Mouse (Mus musculus): ENCODE measurements around the gene Tuba8. TPM values are rescaled to one million over a fixed set of nuclear protein-coding genes. Genes with fewer than 3 reads are reported as not detected.

Gene Tuba8
- polyA plus RNA-seq, 1 experiment from 2014 or later, result 0.35 TPM

DNA sequence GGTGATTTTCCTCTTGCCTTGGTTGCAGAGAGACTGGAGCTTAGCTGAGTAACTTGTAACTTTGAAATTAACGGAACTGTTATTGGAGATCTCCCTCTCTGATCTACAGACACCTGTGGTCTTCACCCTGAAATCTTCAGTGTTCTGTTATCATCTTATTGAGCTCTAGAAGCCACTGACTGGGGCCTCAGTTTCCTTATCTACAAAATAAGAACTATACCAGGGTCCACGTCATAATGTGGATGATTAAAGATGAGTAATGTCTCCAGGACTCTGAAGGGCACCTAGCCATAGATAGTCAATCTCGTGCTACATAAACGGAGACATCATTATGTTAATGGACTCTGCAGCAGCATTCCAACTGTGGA, 33.8 kb upstream of the Tuba8 start:
- H3K4me2 ChIP-seq (ENCODE audit: low read depth, low read length, severe bottlenecking), result no peak overlapping the region
- no peaks in the 10 kb centered on the region for H3K27me3 ChIP-seq (ENCODE audit: control insufficient read depth, insufficient read depth, low read length)
- 79% methylated on average over 4 of the region's 4 CpGs for WGBS
- H3K4me3 ChIP-seq (ENCODE audit: low read depth, low read length), result no peak overlapping the region
- no peak for DNase-seq (ENCODE audit: low spot score)
- no peaks in the 10 kb centered on the region for H3K36me3 ChIP-seq (ENCODE audit: control insufficient read depth, insufficient read depth, low read length)
- no peak overlapping the region for H3K9ac ChIP-seq (ENCODE audit: low read length)
- H3K27ac ChIP-seq (ENCODE audit: low read depth, low read length), result no peak overlapping the region
- H3K9me3 ChIP-seq (ENCODE audit: control insufficient read depth, low read length), result no peaks in the 10 kb centered on the region
- ATAC-seq (replicated peaks; ENCODE audit: low FRiP score), result no peak
- no peaks in the 10 kb centered on the region for H3K4me1 ChIP-seq (replicated peaks; ENCODE audit: control insufficient read depth, insufficient read depth, low read length)

DNA sequence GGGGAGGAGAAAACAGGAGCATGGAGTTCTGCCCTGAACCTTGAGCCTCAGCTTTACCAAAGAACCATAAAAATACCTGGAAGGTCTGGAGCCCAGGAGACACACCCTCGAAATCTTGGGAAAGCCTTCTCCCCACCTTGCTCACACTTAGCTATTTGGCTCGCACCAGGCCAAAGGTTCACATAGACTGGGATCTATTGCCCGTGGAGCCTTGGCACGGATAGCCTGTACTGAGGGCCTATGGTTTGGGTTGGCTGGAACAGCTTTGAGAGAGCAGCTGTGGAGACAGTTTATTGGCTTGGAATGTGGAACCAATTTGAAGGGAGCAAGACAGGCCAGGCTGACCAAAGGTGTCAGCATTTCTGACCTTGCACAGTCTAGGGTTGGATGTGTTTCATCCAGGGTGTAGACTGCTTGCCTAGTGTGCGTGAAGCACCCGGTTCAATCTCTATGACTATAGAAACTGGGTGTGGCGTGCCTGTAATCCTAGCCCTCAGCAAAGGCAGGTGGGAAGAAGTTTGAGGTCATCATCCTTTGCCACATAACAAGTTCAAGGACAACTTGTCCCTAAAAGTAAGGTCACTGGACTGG, 33.3 kb upstream of the Tuba8 start:
- WGBS, result 86% methylated on average over 7 of the region's 7 CpGs
- DNase-seq (ENCODE audit: low spot score) (no peak), ATAC-seq (replicated peaks; ENCODE audit: low FRiP score) (no peak)
- Histone ChIP-seq H3K9me3 (ENCODE audit: control insufficient read depth, low read length) (no peaks in the 10 kb centered on the region), H3K27me3 (ENCODE audit: control insufficient read depth, insufficient read depth, low read length) (no peaks in the 10 kb centered on the region), H3K4me2 (ENCODE audit: low read depth, low read length, severe bottlenecking) (no peak overlapping the region), H3K36me3 (ENCODE audit: control insufficient read depth, insufficient read depth, low read length) (no peaks in the 10 kb centered on the region), H3K9ac (ENCODE audit: low read length) (no peak overlapping the region), H3K4me1 (replicated peaks; ENCODE audit: control insufficient read depth, insufficient read depth, low read length) (no peaks in the 10 kb centered on the region), H3K27ac (ENCODE audit: low read depth, low read length) (no peak overlapping the region), H3K4me3 (ENCODE audit: low read depth, low read length) (no peak overlapping the region)

DNA sequence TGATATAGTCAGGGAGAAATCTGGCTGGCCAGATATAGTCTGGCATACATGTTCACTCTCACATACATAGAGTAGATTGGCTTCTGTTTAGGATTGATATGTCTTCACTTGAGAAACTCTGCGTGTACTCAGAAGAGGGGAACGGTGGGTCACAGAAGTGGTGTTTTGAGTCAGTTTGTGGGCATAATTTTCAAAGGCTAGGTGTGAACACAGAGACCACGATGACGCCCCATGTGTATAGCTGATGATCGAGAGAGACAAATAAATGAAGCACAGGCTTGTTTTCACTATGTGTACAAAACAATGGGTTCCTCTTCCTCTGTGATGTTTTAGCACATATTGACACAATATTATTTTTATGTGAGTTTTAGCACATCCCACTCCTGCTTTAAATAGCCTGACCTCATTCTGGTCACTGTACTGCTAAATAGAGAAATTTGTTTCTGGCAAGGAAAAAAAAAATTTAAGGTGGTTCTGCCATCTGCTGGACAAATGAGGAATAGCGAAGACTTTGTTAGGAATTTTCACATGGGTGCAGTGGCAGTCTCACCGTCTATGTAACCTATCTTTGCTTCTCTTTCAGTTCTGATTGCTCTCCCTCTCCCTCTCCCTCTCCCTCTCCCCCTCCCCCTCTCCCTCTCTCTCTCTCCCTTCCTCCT, 31.7 kb upstream of the Tuba8 start:
- no peaks in the 10 kb centered on the region for H3K9me3 ChIP-seq (ENCODE audit: control insufficient read depth, low read length)
- no peaks in the 10 kb centered on the region for H3K36me3 ChIP-seq (ENCODE audit: control insufficient read depth, insufficient read depth, low read length)
- no peak overlapping the region for H3K27ac ChIP-seq (ENCODE audit: low read depth, low read length)
- H3K4me1 ChIP-seq (replicated peaks; ENCODE audit: control insufficient read depth, insufficient read depth, low read length), result no peaks in the 10 kb centered on the region
- no peak overlapping the region for H3K4me3 ChIP-seq (ENCODE audit: low read depth, low read length)
- DNase-seq (ENCODE audit: low spot score) (peak; percentile 62), ATAC-seq (replicated peaks; ENCODE audit: low FRiP score) (no peak)
- no peak overlapping the region for H3K4me2 ChIP-seq (ENCODE audit: low read depth, low read length, severe bottlenecking)
- WGBS, result 60% methylated on average over 7 of the region's 7 CpGs
- no peak overlapping the region for H3K9ac ChIP-seq (ENCODE audit: low read length)
- no peaks in the 10 kb centered on the region for H3K27me3 ChIP-seq (ENCODE audit: control insufficient read depth, insufficient read depth, low read length)

DNA sequence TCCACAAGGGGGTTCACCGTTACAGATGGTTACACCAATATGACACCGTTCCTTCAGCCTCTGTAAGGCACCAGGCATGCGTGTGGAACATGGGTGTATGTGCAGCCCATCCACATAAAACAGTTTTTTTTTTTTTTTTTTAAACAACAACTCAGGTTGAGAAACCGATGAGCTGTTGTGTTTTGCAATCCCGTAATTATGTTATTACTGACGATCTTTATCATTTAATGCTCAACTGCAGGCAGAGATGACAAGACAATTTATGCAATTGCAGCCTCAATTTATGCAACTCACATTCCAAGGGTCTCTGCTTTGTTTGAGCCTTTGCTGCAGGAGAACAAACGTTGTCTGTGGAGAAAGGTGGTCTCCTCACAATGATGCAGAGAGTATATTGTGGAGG, 30.6 kb upstream of the Tuba8 start:
- no peaks in the 10 kb centered on the region for H3K36me3 ChIP-seq (ENCODE audit: control insufficient read depth, insufficient read depth, low read length)
- no peak overlapping the region for H3K4me3 ChIP-seq (ENCODE audit: low read depth, low read length)
- H3K27ac ChIP-seq (ENCODE audit: low read depth, low read length), result no peak overlapping the region
- WGBS, result 80% methylated on average over 7 of the region's 7 CpGs
- no peak overlapping the region for H3K4me2 ChIP-seq (ENCODE audit: low read depth, low read length, severe bottlenecking)
- no peak overlapping the region for H3K9ac ChIP-seq (ENCODE audit: low read length)
- peaks cover 5% of the 10 kb centered on the region; the same call in 1 of the 2 replicates for H3K4me1 ChIP-seq (replicated peaks; ENCODE audit: control insufficient read depth, insufficient read depth, low read length)
- no peaks in the 10 kb centered on the region for H3K9me3 ChIP-seq (ENCODE audit: control insufficient read depth, low read length)
- DNase-seq (ENCODE audit: low spot score) (no peak), ATAC-seq (replicated peaks; ENCODE audit: low FRiP score) (no peak)
- H3K27me3 ChIP-seq (ENCODE audit: control insufficient read depth, insufficient read depth, low read length), result no peaks in the 10 kb centered on the region

DNA sequence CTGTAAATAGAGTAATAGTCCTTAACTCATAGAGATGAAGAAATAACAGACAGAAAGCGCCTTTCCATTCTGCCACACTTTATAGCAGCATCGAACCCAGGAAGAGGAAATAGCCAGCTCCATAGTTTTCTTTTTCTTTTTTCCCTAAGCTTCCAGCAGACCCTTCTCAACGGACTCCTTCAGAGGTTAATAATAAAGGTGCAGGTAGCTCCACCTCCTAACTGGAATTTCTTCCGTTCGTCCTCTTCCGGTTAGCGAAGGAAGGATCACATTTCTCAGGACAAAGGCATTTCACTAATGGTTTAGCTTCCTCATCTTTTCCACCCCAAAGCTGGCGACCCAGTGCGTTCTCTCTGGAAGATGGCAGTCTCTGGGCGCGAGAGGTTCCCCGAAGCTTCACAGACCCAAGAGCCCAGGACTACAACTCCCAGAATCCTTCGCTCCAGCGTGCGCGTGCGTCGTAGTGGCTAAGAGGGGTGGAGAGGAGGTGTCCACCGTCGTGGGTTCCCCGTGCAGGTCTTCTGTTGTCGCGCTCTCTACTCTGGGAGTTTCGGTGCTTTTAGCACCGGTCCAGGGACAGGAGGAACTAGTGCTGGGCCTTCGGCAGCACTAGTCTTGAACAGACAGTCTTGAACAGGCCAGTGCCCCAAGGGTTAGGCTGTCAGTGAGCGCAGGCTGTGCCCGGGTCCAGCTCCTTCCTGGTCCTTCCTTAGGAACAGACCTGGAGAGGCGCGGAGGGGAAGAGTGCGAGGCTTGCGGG, 26.9 kb upstream of the Tuba8 start, which contains the start of gene Pex26:
Gene Pex26 (plus strand): TSS at position 254 of the 760 bp plus-strand sequence.
- no peaks in the 10 kb centered on the region for H3K27me3 ChIP-seq (ENCODE audit: control insufficient read depth, insufficient read depth, low read length)
- no peaks in the 10 kb centered on the region for H3K9me3 ChIP-seq (ENCODE audit: control insufficient read depth, low read length)
- 1% methylated on average over 32 of the region's 32 CpGs for WGBS
- peak within 1 kb of the TSS; percentile 65 for H3K9ac ChIP-seq (ENCODE audit: low read length)
- peak within 1 kb of the TSS; percentile 62; the same call in 1 of the 2 replicates for H3K27ac ChIP-seq (ENCODE audit: low read depth, low read length)
- no peaks in the 10 kb centered on the region for H3K36me3 ChIP-seq (ENCODE audit: control insufficient read depth, insufficient read depth, low read length)
- peaks cover 5% of the 10 kb centered on the region; the same call in 1 of the 2 replicates for H3K4me1 ChIP-seq (replicated peaks; ENCODE audit: control insufficient read depth, insufficient read depth, low read length)
- peak within 1 kb of the TSS; percentile 73 for H3K4me2 ChIP-seq (ENCODE audit: low read depth, low read length, severe bottlenecking)
- peak within 1 kb of the TSS; percentile 60 for H3K4me3 ChIP-seq (ENCODE audit: low read depth, low read length)
- DNase-seq (ENCODE audit: low spot score), result peak; percentile 92
- peak; percentile 90 for ATAC-seq (replicated peaks; ENCODE audit: low FRiP score)

DNA sequence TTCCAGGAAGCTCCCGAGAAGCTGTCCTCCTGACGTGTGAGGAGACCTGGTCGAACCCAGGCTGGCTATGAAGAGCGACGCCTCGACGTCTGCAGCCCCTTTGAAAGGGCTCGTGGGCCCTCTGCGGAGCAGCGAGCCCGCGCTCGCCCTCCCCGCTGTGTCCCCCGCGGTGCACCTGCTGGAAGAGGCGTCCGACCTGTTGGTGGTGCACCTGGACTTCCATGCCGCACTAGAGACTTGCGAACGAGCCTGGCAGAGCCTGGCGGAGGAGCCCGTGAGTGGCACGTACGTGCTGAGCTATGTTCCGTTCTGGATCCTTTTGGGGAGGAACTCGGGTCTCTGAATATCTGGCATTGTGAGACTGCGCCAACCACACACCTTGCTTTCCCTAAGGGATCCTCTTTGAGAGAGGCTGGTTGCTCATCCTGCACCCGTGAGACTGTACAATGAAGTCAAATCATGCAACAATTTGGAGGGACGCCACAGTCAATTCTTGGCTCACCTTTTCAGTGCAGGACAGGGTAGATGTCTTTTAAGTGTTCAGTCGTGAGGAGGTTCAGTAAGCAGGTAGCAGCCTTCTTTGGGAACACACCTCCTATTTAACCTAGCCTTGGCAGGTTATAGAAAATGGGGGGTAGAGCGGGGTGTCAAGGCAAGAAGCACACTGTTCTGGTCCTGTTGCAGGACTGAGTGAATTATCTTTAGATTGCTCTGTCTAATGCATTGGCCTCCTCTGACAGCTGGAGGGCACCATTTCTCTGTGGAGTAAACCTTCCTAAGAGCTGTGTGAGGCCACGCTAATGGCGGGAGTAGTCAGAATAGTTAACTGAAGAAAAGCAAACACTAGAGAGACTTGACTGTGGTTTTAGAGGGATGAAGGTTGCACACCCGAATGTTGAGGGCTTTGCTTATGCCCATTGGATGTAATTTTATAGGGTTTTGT, 26.0 kb upstream of the Tuba8 start:
- Histone ChIP-seq H3K9me3 (ENCODE audit: control insufficient read depth, low read length) (no peaks in the 10 kb centered on the region), H3K27me3 (ENCODE audit: control insufficient read depth, insufficient read depth, low read length) (no peaks in the 10 kb centered on the region), H3K9ac (ENCODE audit: low read length) (peak overlapping the region; percentile 65), H3K36me3 (ENCODE audit: control insufficient read depth, insufficient read depth, low read length) (no peaks in the 10 kb centered on the region), H3K27ac (ENCODE audit: low read depth, low read length) (no peak overlapping the region), H3K4me2 (ENCODE audit: low read depth, low read length, severe bottlenecking) (peak overlapping the region; percentile 73), H3K4me1 (replicated peaks; ENCODE audit: control insufficient read depth, insufficient read depth, low read length) (peaks cover 5% of the 10 kb centered on the region; the same call in 1 of the 2 replicates), H3K4me3 (ENCODE audit: low read depth, low read length) (peak overlapping the region; percentile 60)
- ATAC-seq (replicated peaks; ENCODE audit: low FRiP score) (peak; percentile 56), DNase-seq (ENCODE audit: low spot score) (peak; percentile 63)
- WGBS, result 4% methylated on average over 35 of the region's 35 CpGs

DNA sequence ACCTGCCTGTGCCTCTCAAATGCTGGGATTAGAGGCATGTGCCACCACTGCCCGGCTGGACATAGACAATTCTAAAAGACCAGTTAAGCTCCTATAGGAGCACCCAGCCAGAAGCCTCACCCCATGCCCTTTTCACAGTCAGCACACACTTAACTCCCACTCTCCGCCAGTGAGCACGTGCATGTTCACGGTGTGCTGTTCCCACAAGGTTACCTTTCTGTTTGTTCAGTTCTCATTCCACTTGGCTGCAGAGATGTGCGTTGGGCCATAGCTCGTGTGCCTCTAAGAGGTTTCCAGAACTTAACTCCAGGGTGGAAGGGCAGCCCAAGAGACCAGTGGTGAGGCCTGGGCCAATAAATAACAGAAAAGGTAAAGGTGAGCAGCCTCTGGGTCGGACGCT, 25.3 kb upstream of the Tuba8 start:
- ATAC-seq (replicated peaks; ENCODE audit: low FRiP score) (no peak), DNase-seq (ENCODE audit: low spot score) (no peak)
- 89% methylated on average over 8 of the region's 8 CpGs for WGBS
- Histone ChIP-seq H3K4me2 (ENCODE audit: low read depth, low read length, severe bottlenecking) (no peak overlapping the region; the same call in 1 of the 2 replicates), H3K4me1 (replicated peaks; ENCODE audit: control insufficient read depth, insufficient read depth, low read length) (peaks cover 5% of the 10 kb centered on the region; the same call in 1 of the 2 replicates), H3K36me3 (ENCODE audit: control insufficient read depth, insufficient read depth, low read length) (no peaks in the 10 kb centered on the region), H3K4me3 (ENCODE audit: low read depth, low read length) (no peak overlapping the region), H3K27me3 (ENCODE audit: control insufficient read depth, insufficient read depth, low read length) (no peaks in the 10 kb centered on the region), H3K9me3 (ENCODE audit: control insufficient read depth, low read length) (no peaks in the 10 kb centered on the region), H3K9ac (ENCODE audit: low read length) (no peak overlapping the region), H3K27ac (ENCODE audit: low read depth, low read length) (no peak overlapping the region)
